In genomic region chr3:30515795-30516170, GRCm38 (mm10) we compare ENCODE assay signal across 12 mouse cellular contexts. TPM values are rescaled to one million over a fixed set of nuclear protein-coding genes. Genes with fewer than 3 reads are reported as not detected.
A peak's percentile ranks its signal among the peaks of the same experiment; 100 is the strongest.
DNase-seq lines count a peak whose midpoint lies in the region; ATAC-seq and TF ChIP-seq lines count a peak whose summit lies in the region.
"Had no signal": no experiment of that assay in that cellular context is flagged by ENCODE, and none has a peak within 500 bp of the region (broad histone marks: within the 10 kb centered on the region; RNA-seq: fewer than 3 reads in every experiment).

No protein-coding gene starts in this region.

- WGBS in heart, embryonic 16.5 days = 14% methylated on average over 9 of the region's 9 CpGs
- 11% methylated on average over 9 of the region's 9 CpGs for WGBS in limb, embryonic 14.5 days

- no peak overlapping the region for H3K27ac ChIP-seq in heart, embryonic 16.5 days (ENCODE audit: low read length)
- H3K27ac ChIP-seq in embryonic fibroblast, embryonic 13.5 days (ENCODE audit: insufficient read depth, low read length) = peak overlapping the region; percentile 37
- peak overlapping the region; percentile 95 for H3K27ac ChIP-seq in limb, embryonic 14.5 days (replicated peaks; ENCODE audit: low read depth, low read length)
- H3K27ac ChIP-seq: liver, embryonic 14.5 days had no signal

- TF ChIP-seq CTCF in embryonic fibroblast, embryonic 13.5 days (IDR thresholded peaks at IDR 0.05; ENCODE audit: borderline replicate concordance, insufficient read depth, low read length) = no peak

- DNase-seq in heart, adult 8-10 months (ENCODE audit: low spot score) = no peak
- peak; percentile 9 for DNase-seq in ES-CJ7 (ENCODE audit: low read depth, low spot score)
- DNase-seq in limb, embryonic 14.5 days (ENCODE audit: low spot score) = no peak
- no peak for DNase-seq in right cerebral cortex, postnatal 10 days (ENCODE audit: low spot score in 2 of 2)
- DNase-seq: right cerebral cortex, postnatal 14 days had no signal

- H3K27me3 ChIP-seq in heart, embryonic 16.5 days (ENCODE audit: control insufficient read depth, insufficient read depth, low read length) = peaks cover 36% of the 10 kb centered on the region
- no peaks in the 10 kb centered on the region for H3K27me3 ChIP-seq in limb, embryonic 14.5 days (ENCODE audit: control insufficient read depth, insufficient read depth, low read length)
- H3K27me3 ChIP-seq: CH12.LX had no signal

- no peak overlapping the region for H3K9ac ChIP-seq in heart, embryonic 16.5 days (ENCODE audit: low read length)
- H3K9ac ChIP-seq in limb, embryonic 14.5 days (ENCODE audit: low read depth, low read length, severe bottlenecking) = peak overlapping the region; percentile 87
- H3K9ac ChIP-seq: liver, embryonic 14.5 days had no signal

- no peaks in the 10 kb centered on the region for H3K9me3 ChIP-seq in heart, embryonic 16.5 days (replicated peaks; ENCODE audit: control insufficient read depth, low read length)
- H3K9me3 ChIP-seq in limb, embryonic 14.5 days (ENCODE audit: control insufficient read depth, low read length) = no peaks in the 10 kb centered on the region

- no peaks in the 10 kb centered on the region; the same call in 1 of the 2 replicates for H3K4me1 ChIP-seq in heart, embryonic 16.5 days (ENCODE audit: control insufficient read depth, insufficient read depth, low read length)
- H3K4me1 ChIP-seq in embryonic fibroblast, embryonic 13.5 days (ENCODE audit: control insufficient read depth, insufficient read depth, low read length) = peaks cover 2% of the 10 kb centered on the region; the same call in 1 of the 2 replicates
- H3K4me1 ChIP-seq in limb, embryonic 14.5 days (ENCODE audit: control insufficient read depth, insufficient read depth, low read length) = peaks cover 24% of the 10 kb centered on the region

- H3K4me3 ChIP-seq in heart, embryonic 16.5 days (ENCODE audit: low read length) = peak overlapping the region; percentile 54
- peak overlapping the region; percentile 49 for H3K4me3 ChIP-seq in embryonic fibroblast, embryonic 13.5 days (ENCODE audit: insufficient read depth, low read length)
- H3K4me3 ChIP-seq in limb, embryonic 14.5 days (replicated peaks; ENCODE audit: low read length) = peak overlapping the region; percentile 56
- H3K4me3 ChIP-seq: myocyte had no signal

- peak overlapping the region; percentile 68 for H3K4me2 ChIP-seq in heart, embryonic 16.5 days (ENCODE audit: low read depth, low read length)
- peak overlapping the region; percentile 91 for H3K4me2 ChIP-seq in limb, embryonic 14.5 days (replicated peaks; ENCODE audit: low read depth, low read length, severe bottlenecking)

- TF ChIP-seq POLR2A in embryonic fibroblast, embryonic 13.5 days (IDR thresholded peaks at IDR 0.05; ENCODE audit: low read depth, low read length) = no peak
- TF ChIP-seq POLR2A in limb, embryonic 14.5 days (IDR thresholded peaks at IDR 0.05; ENCODE audit: borderline replicate concordance, extremely low read depth, insufficient read depth, insufficient read length) = no peak

- no peaks in the 10 kb centered on the region for H3K36me3 ChIP-seq in heart, embryonic 16.5 days (ENCODE audit: control insufficient read depth, insufficient read depth)
- no peaks in the 10 kb centered on the region for H3K36me3 ChIP-seq in limb, embryonic 14.5 days (ENCODE audit: control insufficient read depth, insufficient read depth, low read length)

- ATAC-seq in heart, embryonic 16.5 days (replicated peaks; ENCODE audit: extremely low read depth, insufficient read depth, low FRiP score) = no peak
- ATAC-seq in limb, embryonic 14.5 days (ENCODE audit: low FRiP score, low read depth) = no peak
- no peak for ATAC-seq in megakaryocyte, adult 5-6 weeks (ENCODE audit: poor library complexity, severe bottlenecking)
- no peak for ATAC-seq in frontal cortex, adult (ENCODE audit: low TSS enrichment)

RNA-seq across cellular contexts. Expression of gene Mecom, which starts 32.0 kb away (rescaled TPM):
- polyA plus RNA-seq in heart, embryonic 16.5 days (2015; fragmentation: Nextera tagmentation; extraction: Ambion mirVana) = 12.7 and 17.4 TPM in 2 replicates
- 10 to 100 TPM; 13.6 to 19.5 (median 16.5) TPM for total RNA-seq in heart, adult 8-10 months (2022)
- polyA plus RNA-seq in embryonic fibroblast, embryonic 13.5 days (2011; ENCODE audit: insufficient read length, low read depth, missing spikeins) = 59.6 and 74.4 TPM in 2 replicates
- polyA plus RNA-seq in limb, embryonic 14.5 days (2012; rRNA removed) = 35.8 and 38.6 TPM in 2 replicates
- 42.2 and 61.6 TPM in 2 replicates for polyA plus RNA-seq in limb, embryonic 14.5 days (2014; fragmentation: Nextera tagmentation; extraction: Ambion mirVana)
- total RNA-seq in megakaryocyte, adult 5-6 weeks (2015) = 0.07 TPM in 1 of 2 replicates, not detected in the other
- not detected in 2 replicates for total RNA-seq in megakaryocyte, adult 5-6 weeks (2017)
- total RNA-seq: CH12.LX had no signal
